Mouse (Mus musculus) urinary bladder, postnatal 0 days (tissue): ENCODE results near the gene Tada2a. TPM values are rescaled to one million over a fixed set of nuclear protein-coding genes. Genes with fewer than 3 reads are reported as not detected.

Experiments
- polyA plus RNA-seq: library from polyadenylated mRNA; unstranded; fragments of >200 nt; fragmentation: Nextera tagmentation; extraction: Ambion mirVana; gene quantifications from 2 replicates; pipeline ENCODE4 v1.2.1, GENCODE M21; 2015

Gene Tada2a
- polyA plus RNA-seq: 11.6 and 13.0 TPM in 2 replicates

DNA sequence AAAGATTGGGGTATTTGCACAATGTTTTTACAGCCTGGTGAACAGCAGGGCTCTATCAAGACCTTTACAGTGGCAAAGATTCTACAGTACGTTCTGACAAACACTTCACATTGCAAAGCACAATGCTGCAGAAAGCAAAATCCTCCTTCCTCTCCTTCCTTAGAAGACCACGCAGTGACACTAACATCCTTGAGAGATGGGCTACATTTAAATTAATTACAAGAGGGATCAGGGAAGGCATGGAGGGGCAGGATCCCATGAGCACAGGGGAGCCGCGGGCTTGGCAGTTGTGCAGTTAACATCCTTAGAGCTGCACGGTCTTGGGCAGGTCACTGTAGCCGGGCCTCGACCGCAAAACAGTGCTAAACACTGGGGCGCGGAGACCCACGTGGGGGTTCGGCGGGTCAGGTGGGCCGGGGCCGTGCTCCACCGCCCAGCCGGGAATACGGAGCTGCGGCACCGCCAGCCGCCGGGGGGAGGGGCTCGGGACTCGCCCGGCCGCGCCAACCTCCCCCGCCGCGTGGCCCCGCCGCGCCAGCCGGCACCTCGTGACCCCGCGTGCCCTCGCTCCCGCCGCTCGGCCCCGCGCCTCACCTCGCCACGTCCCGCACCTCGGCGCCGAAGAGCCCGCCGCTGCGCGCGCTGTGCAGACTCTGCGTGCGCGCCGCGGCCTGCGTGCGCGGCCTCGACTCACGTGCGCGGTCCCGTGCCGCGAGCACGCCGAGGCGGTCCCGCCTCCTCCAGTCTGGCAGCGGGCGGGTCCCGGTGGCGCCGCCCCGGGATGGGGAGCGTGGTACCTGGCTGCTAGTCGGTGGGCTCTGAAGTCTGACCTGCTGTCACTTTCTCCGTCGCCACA is at the start of gene Tada2a, which contains the start of gene Acaca:
TSS of gene Tada2a (minus strand) at position 658 of the 856 bp plus-strand sequence.
TSS of gene Acaca (plus strand) at position 730 of the 856 bp plus-strand sequence.

DNA sequence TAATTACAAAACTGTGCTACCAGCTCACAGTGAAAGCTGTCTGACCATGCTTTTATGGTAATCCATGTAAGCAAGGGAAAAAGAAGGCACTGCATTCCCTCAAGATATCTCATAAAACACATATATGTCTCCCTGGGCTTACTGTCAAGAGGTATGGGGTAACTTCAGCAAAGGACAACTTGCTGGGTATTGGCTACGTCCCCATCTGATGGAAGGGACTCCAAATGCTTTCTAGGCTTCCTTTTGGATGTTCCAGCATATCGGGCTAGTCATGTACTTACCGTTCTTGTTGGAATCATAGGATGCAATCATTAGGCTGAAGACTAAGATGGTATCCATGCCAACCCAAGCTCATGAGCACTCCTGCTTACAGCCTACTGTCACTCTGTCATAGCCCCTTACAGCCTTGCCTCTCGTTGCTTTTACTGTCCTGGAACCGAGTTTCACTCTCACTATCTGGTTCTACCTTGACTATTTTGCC is 37.7 kb upstream of the Tada2a start, which contains the start of gene Gm11437:
TSS of gene Gm11437 (minus strand) at position 431 of the 481 bp plus-strand sequence.

DNA sequence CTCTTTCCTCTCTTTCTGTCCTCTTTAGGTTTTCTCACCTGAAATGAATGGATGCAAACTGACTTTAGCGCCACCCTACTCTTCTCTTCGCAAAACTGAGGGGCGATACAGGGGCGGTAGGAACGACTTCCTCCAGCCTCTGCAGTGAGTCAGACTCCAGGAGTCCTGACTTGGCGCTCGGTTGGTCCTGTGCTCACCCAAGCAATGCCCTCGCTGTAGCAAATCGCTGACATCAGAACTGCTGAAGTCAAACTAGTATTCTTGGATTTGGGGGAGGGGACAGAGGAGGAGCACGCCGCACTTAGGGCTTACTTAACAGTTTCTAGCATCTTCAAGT is 60.4 kb downstream of the Tada2a start, which contains the start of gene Dusp14:
TSS of gene Dusp14 (minus strand) at position 228 of the 337 bp plus-strand sequence.

Other genes with a start within 250 kb of the Tada2a start
- 15.7 and 19.5 TPM in 2 replicates for gene Ddx52, start 187.5 kb downstream of the Tada2a start, polyA plus RNA-seq
- 6.0 and 8.3 TPM in 2 replicates for gene Synrg, start 165.2 kb downstream of the Tada2a start, polyA plus RNA-seq
- 8.5 and 9.2 TPM in 2 replicates for gene Dusp14, start 60.3 kb downstream of the Tada2a start, polyA plus RNA-seq
- 4.9 and 7.4 TPM in 2 replicates for gene Acaca, start 72 bp upstream of the Tada2a start, polyA plus RNA-seq
- gene Gm11437, start 37.9 kb upstream of the Tada2a start, polyA plus RNA-seq: not detected in 2 replicates